Mouse (Mus musculus): ENCODE data around the gene Mill2.
A peak's percentile ranks its signal among the peaks of the same experiment; 100 is the strongest.

GRCm38 (mm10) chr7:18902486-18902885 is 62.7 kb downstream of the Mill2 start:
- peak; percentile 30 for TF ChIP-seq CTCF (IDR thresholded peaks at IDR 0.05)
- TF ChIP-seq EP300 (IDR thresholded peaks at IDR 0.05), result no peak

All from lung, postnatal 0 days (tissue).